Mouse (Mus musculus) small intestine, adult 2 months (tissue): ENCODE data around the gene Cox10. TPM values are rescaled to one million over a fixed set of nuclear protein-coding genes. Genes with fewer than 3 reads are reported as not detected.

Source experiments
- H3K27ac ChIP-seq: fragments of 200-500 bp; 2 replicates; pipeline ENCODE4 v1.5.1; 2012; ENCODE audit warnings: low read depth, low read length, control low read depth, inconsistent platforms; ENCODE audit not compliant: insufficient read depth
- H3K27me3 ChIP-seq: fragments of 200-500 bp; 2 replicates; pipeline ENCODE4 v1.6.1; 2012; ENCODE audit warnings: mild to moderate bottlenecking, moderate library complexity, low read length, inconsistent platforms; ENCODE audit not compliant: control insufficient read depth, insufficient read depth
- H3K36me3 ChIP-seq: fragments of 200-500 bp; 2 replicates; pipeline ENCODE4 v1.6.1; 2012; ENCODE audit warnings: mild to moderate bottlenecking, low read length, control low read depth, inconsistent platforms; ENCODE audit not compliant: control insufficient read depth, insufficient read depth
- H3K4me1 ChIP-seq: fragments of 200-500 bp; 2 replicates; pipeline ENCODE4 v1.6.1; 2012; ENCODE audit warnings: low read length, inconsistent platforms, mixed read lengths; ENCODE audit not compliant: control insufficient read depth, insufficient read depth, insufficient read length
- H3K4me3 ChIP-seq: fragments of 200-500 bp; 2 replicates; pipeline ENCODE4 v1.5.1; 2012; ENCODE audit warnings: low read depth, mild to moderate bottlenecking, control low read depth, inconsistent platforms, low read length, moderate library complexity
- CTCF ChIP-seq: fragments of 200-500 bp; IDR thresholded peaks from 2 replicates; pipeline ENCODE4 v1.5.1; 2012; ENCODE audit warnings: low read depth, mild to moderate bottlenecking, control low read depth, inconsistent platforms, low read length, moderate library complexity, mixed read lengths; ENCODE audit not compliant: insufficient replicate concordance, insufficient read length; ENCODE audit errors: extremely low read depth
- POLR2A ChIP-seq: fragments of 200-500 bp; IDR thresholded peaks from 2 replicates; pipeline ENCODE4 v1.6.1; 2012; ENCODE audit warnings: low read depth, mild to moderate bottlenecking, control low read depth, inconsistent platforms, low read length, moderate library complexity
- WGBS: fragments of 180-500 bp; shearing (Covaris S2); methylation state at CpG from one replicate; pipeline ENCODE4 v1.1.7; 2018; 5-methylcytosine and 5-hydroxymethylcytosine counted together
- polyA plus RNA-seq: library from polyadenylated mRNA; depleted of rRNA; stranded (reverse); fragments of >200 nt; gene quantifications from 2 replicates; pipeline ENCODE4 v1.2.3, GENCODE M21; 2012

Gene Cox10
- polyA plus RNA-seq, 1 experiment, result 15.2 TPM

DNA sequence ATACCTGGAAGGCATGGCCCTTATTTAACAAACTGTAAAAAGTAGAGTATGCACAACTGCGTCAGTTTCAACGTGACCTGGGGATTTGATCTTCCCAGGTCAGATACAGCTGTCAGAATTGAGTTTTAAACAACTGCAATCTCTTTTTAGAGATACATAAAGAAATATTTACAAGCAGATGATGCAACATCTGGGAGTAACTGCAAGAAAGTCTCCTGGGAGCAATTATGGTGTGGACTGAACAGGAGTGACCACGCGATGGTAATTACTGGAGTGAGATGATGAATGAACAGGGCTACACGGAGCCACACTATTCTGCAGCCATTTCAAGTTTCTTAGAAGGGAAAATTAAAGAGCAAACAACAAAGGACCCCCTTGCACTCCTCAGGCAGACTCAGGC lies 20.8 kb upstream of the Cox10 start:
- 90% methylated on average over 5 of the region's 5 CpGs for WGBS
- no peaks in the 10 kb centered on the region for H3K36me3 ChIP-seq
- H3K27ac ChIP-seq, result no peak overlapping the region
- no peaks in the 10 kb centered on the region for H3K4me1 ChIP-seq
- no peaks in the 10 kb centered on the region for H3K27me3 ChIP-seq
- H3K4me3 ChIP-seq, result no peak overlapping the region
- TF ChIP-seq CTCF (no peak), POLR2A (no peak)

DNA sequence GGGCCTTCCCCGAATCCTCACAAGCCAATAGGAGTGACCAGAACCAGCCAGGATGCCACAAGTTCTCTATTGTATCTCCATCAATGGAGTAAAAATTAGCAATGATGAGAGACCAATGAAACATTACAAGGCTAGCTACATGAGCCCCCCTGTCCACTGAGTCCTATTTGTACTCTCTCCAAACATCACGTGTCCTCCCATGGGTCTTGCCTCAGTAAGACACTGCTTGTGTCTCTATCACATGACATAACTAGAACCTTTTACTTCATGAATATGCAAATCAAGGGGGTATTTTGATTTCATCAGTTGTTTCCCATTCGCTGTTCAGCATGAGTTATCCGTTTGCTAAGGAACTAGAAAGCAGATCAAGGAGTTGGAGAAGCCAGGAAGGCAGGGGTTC lies 13.8 kb upstream of the Cox10 start:
- TF ChIP-seq POLR2A, result no peak
- Histone ChIP-seq H3K4me1 (no peaks in the 10 kb centered on the region), H3K36me3 (no peaks in the 10 kb centered on the region), H3K27me3 (no peaks in the 10 kb centered on the region), H3K27ac (no peak overlapping the region), H3K4me3 (no peak overlapping the region)
- WGBS, result 84% methylated on average over 4 of the region's 4 CpGs

DNA sequence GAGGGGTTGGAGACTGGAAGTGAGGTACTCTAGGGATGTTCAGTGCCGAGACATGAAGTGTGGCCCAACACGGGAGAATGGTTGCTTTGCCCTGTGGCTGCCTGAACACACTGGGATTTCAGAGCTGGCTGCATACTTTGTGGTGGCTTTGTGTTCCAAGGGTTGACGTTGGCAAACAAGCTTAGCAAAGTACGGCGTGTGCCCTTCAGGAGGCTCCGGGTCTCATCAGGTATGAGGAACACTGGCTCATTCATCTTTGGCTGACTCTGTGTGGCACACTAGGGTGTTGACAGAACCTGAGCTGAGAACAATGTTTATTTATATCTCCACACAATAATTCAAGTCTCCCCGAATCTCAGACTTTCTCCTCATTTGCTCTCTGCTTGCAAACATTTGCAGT lies 11.9 kb upstream of the Cox10 start:
- no peak overlapping the region for H3K27ac ChIP-seq
- H3K36me3 ChIP-seq, result no peaks in the 10 kb centered on the region
- WGBS, result 74% methylated on average over 7 of the region's 7 CpGs
- no peaks in the 10 kb centered on the region for H3K4me1 ChIP-seq
- no peak overlapping the region for H3K4me3 ChIP-seq
- TF ChIP-seq CTCF (no peak), POLR2A (no peak)
- H3K27me3 ChIP-seq, result no peaks in the 10 kb centered on the region

DNA sequence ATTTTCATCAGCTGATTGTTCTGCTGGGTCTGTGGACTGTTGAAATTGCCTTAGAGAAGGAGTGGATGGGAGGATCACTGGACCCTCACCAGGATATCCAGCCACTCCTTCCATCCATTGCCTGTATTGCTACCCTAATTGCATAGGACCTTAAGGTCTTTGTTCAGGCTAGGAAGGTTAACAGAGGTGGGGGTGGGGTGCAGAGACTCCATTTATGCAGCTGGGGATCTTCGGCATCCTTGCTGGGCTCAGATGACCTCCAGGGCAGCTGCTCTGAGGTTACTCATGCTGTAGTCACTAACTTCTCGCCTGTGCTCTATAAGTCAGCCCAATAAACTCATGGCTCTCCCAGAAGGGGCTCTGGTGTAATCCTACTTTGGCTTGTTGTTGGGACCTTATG lies 10.4 kb upstream of the Cox10 start:
- Histone ChIP-seq H3K4me1 (no peaks in the 10 kb centered on the region), H3K36me3 (0 out of 2 replicates have a peak, but pooled peaks cover 1% of the 10 kb centered on the region), H3K27ac (no peak overlapping the region), H3K4me3 (no peak overlapping the region), H3K27me3 (no peaks in the 10 kb centered on the region)
- TF ChIP-seq POLR2A (no peak), CTCF (no peak)
- 57% methylated on average over 2 of the region's 2 CpGs for WGBS

DNA sequence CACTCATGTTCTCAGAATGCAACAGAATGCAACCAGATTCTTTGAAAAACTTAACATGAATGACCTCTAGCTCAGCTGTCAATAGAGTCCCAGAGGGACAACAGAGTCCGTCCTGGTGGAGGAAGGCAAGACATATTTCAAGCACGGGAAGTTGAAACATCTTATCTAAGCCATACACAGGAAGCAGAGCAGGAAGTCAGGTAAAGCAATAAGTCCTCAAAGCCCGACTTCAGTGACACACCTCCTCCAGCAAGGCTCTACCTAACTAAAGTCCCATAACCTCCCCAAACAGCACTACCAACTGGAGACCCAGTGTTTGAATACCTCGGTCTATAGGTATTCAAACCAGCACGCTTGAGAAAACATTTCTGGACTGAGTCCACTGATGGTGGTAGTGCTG lies 6.6 kb upstream of the Cox10 start:
- Histone ChIP-seq H3K4me3 (no peak overlapping the region), H3K27me3 (no peaks in the 10 kb centered on the region), H3K27ac (no peak overlapping the region), H3K36me3 (peaks cover 6% of the 10 kb centered on the region; the same call in 1 of the 2 replicates), H3K4me1 (no peaks in the 10 kb centered on the region)
- TF ChIP-seq POLR2A (no peak), CTCF (no peak)
- WGBS, result 68% methylated on average over 5 of the region's 5 CpGs

DNA sequence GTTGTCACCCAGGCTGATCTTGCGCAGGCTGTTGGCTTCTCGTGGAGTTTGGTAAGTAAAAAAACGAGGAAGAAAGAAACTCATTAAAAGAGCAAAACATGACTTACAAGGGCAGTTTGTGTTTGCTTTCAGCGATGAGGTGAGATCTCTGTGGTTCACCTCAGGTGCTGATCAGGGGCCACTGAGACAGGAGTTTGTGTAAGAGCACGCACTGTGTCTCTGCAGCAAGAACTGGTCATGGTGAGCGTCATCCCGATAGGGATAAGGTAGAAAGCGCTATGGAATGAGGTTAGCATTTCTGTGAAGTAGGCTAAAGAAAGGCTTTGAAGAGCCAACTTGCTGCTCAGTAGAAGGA lies 436 bp upstream of the Cox10 start:
- H3K36me3 ChIP-seq, result peaks cover 5% of the 10 kb centered on the region; the same call in 1 of the 2 replicates
- H3K27ac ChIP-seq, result peak overlapping the region; percentile 79
- TF ChIP-seq CTCF (no peak), POLR2A (no peak)

DNA sequence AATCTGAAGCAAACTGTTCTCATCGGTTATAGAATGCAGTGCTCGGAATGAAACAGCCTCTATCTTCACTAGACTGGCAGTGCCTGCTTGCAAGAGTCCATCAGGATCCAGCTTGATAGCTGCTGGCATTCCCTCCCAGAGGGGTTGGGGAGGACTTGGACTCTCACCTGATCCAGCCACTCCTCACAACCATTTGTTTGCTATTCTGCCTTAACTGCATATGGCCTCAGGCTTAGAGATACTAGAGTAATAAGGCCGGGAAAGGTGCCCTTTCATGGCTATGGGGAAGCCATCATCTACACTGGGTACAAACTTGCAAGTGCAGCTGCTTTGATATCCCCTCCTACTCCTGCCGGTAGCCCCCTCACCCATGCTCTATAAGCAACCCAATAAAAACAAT lies 3.1 kb downstream of the Cox10 start:
- 49% methylated on average over 4 of the region's 4 CpGs for WGBS
- H3K36me3 ChIP-seq, result peaks cover 16% of the 10 kb centered on the region
- peak overlapping the region; percentile 56; the same call in 1 of the 2 replicates for H3K27ac ChIP-seq
- H3K4me1 ChIP-seq, result peaks cover 8% of the 10 kb centered on the region; the same call in 1 of the 2 replicates
- TF ChIP-seq CTCF (no peak), POLR2A (no peak)
- H3K27me3 ChIP-seq, result no peaks in the 10 kb centered on the region
- H3K4me3 ChIP-seq, result no peak overlapping the region

More for the DNA sequence above, 436 bp upstream of the Cox10 start:
- under 1% methylated on average over 8 of the region's 8 CpGs for WGBS
- H3K4me3 ChIP-seq, result peak overlapping the region; percentile 77
- H3K4me1 ChIP-seq, result peaks cover 8% of the 10 kb centered on the region; the same call in 1 of the 2 replicates
- no peaks in the 10 kb centered on the region for H3K27me3 ChIP-seq

DNA sequence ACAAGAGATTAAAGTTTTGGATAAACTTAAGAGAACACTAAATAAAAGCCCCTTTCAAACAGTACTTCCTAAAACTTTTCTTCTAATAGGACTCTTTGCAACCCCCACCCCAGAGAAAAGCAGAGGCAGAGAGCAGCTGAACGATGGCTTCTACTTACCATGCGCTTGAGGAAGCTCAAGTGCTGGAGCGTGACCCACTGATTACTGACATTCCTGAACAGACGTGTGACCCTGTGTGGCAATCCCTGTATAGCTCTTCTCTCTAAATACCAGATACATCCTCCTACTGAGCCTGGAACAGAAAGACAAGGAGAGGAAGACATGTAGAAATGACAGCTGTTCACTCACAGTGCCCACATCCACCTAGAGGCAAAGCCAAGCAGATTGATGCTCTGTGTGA lies 5.9 kb downstream of the Cox10 start:
- Histone ChIP-seq H3K27me3 (no peaks in the 10 kb centered on the region), H3K27ac (no peak overlapping the region), H3K4me1 (peaks cover 8% of the 10 kb centered on the region; the same call in 1 of the 2 replicates), H3K36me3 (peaks cover 36% of the 10 kb centered on the region), H3K4me3 (no peak overlapping the region)
- WGBS, result 83% methylated on average over 4 of the region's 4 CpGs
- TF ChIP-seq CTCF, result no peak
- TF ChIP-seq POLR2A, result no peak
